Mouse (Mus musculus) left cerebral cortex, adult 9 months (tissue): ENCODE data around the gene Mecp2.

Experiments
- DNase-seq, 2 experiments: peaks; one replicate each; pipeline ENCODE4 v3.0.0; 2022; ENCODE audit warnings: low spot score in 2 of 2

Gene Mecp2

GRCm38 (mm10) chrX:74014597-74014996 is 120.6 kb downstream of the Mecp2 start:
- no peak for DNase-seq

GRCm38 (mm10) chrX:74008063-74008462 is 127.1 kb downstream of the Mecp2 start:
- no peak for DNase-seq

- DNase-seq: no peak
Observed at GRCm38 (mm10) chrX:74006401-74006800, 128.8 kb downstream of the Mecp2 start.

GRCm38 (mm10) chrX:74003644-74004043 is 131.5 kb downstream of the Mecp2 start:
- DNase-seq: no peak

GRCm38 (mm10) chrX:74001024-74001423 is 134.1 kb downstream of the Mecp2 start:
- DNase-seq: no peak

- DNase-seq: peak; percentile 38 to 51
Observed at GRCm38 (mm10) chrX:73998911-73999869, 136.0 kb downstream of the Mecp2 start.

GRCm38 (mm10) chrX:73977783-73978182 is 157.4 kb downstream of the Mecp2 start:
- DNase-seq: no peak
